Mouse (Mus musculus): ENCODE measurements around the gene Car5b.

Car5b gene

GRCm38 (mm10) chrX:164027607-164028289 lies at the start of gene Car5b:
TSS of gene Car5b (minus strand) at chrX:164027997.
- peak; percentile 12 for DNase-seq (ENCODE audit: low read depth, low spot score)

GRCm38 (mm10) chrX:164076040-164076775 lies 48.4 kb upstream of the Car5b start, which contains the start of gene Siah1b:
TSS of gene Siah1b (minus strand) at chrX:164076493.
- peak; percentile 95 for DNase-seq (ENCODE audit: low read depth, low spot score)

GRCm38 (mm10) chrX:164068968-164069367 lies 41.2 kb upstream of the Car5b start:
- DNase-seq (ENCODE audit: low read depth, low spot score): no peak

DNA sequence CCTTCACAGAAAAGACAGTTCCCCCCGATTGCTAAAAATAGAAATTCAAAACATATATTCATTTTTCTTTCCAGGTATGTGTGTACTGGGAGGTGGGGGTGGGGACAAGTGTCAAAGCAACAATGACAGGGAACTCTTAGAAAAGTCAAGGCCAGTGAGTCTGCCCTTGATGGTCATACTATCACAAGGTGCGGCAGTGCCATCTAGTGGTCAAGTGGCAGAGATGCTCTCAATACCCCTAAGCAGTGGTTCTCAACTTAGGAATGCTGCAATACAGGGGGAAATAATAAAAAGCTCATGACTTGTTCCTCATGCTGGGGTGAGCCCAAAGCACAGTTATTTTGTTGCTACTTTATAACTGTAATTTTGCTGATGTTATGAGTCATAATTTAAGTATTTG lies 38.4 kb upstream of the Car5b start:
- peak; percentile 47 for DNase-seq (ENCODE audit: low read depth, low spot score)

DNA sequence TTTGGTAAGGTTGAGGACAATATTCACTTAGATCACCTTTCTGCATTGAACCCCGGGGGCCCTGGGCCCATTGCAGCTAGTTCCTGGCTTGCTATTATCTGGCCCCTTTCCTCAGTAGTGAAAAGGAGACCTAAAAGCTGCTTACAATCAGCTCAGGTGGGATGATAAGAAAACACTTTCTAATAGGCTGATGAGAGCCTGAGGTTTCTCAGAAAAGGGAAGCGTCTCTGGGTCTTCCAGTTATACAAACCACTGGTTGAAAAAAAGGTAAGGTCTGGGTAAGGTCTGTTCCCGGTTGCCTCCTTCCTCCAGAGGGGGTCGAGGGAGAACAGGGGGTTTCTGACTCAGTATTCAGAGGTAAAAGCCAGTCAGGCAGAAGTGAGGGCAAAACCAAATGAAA lies 31.3 kb upstream of the Car5b start:
- no peak for DNase-seq (ENCODE audit: low read depth, low spot score)

- no peak for DNase-seq (ENCODE audit: low read depth, low spot score)
These were observed 30.7 kb upstream of the Car5b start for GRCm38 (mm10) chrX:164058523-164058922.

DNA sequence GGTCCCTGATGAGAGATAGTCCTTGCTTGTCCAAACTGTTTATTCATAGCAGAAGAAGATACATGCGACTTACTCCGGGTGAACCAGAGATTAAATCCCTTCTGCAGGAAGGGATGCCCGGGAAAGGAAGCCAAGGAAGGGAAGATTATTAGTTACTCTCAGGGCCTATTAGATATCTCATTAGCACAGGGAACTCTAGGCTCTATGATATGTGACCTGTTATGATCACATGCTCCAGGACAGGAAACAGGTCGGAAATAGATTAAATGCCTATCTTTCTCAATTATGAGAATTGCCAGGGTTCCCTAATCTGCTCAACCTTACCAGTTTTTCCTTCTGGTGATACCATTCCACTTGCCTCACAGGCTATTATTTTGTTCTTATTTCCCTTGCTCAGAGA lies 27.9 kb upstream of the Car5b start:
- DNase-seq (ENCODE audit: low read depth, low spot score): no peak

DNA sequence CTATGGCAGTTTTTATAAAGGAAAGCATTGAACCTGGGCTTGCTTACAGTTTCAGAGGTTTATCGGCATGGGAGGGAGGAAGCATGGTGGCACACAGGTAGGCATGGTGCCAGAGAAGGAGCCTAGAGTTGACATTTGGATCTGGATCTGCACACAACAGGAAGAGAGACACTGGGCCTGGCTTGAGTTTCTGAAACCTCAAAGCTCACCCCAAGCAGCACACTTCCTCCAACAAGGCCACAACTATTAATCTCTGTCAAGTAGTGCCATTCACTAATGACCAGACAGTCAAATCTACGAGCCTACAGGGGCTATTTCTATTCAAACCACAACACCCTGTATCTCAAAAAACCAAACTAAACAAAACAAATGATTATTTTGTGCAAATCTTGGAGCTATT lies 18.9 kb upstream of the Car5b start:
- no peak for DNase-seq (ENCODE audit: low read depth, low spot score)

DNA sequence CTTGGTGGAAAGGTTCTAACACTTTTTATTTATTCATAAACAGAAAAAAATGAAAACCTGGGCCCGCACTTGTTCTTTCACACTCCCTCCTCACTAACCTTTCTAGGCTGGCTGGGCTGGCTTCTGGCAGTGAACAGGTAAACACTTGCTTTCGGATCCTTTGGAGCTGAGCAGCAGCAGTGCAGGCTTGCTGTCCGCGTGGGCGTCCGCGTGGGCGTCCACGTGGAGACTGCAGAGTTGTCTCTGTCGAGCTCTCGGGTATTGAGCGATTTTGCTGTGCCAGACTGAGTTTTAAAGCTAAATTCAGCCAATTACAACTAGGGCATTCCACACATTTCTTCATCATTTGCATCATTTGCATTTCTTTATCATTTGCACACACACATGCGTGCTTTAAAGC lies 14.3 kb upstream of the Car5b start:
- peak; percentile 35 for DNase-seq (ENCODE audit: low read depth, low spot score)

GRCm38 (mm10) chrX:164038882-164039281 lies 11.1 kb upstream of the Car5b start:
- DNase-seq (ENCODE audit: low read depth, low spot score): no peak

DNA sequence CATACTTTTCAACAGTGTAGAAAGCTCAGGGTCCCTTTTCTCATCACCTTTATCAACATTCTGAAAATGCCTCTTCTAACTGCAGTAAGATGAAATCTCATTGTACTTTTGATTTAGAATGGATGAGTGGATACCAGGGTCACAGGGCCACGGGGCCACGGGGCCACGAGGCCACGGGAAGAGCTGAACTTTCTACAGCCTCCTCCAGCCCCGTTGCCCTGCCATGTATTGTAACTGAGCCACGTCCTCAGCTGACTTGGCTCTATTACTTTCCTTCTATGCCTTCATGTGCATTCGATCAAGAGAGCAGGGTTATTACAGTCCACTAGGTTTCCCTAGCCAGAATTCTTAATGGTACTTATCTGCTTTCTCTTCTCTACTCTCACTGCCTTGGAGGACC lies 8.1 kb upstream of the Car5b start:
- DNase-seq (ENCODE audit: low read depth, low spot score): no peak

DNA sequence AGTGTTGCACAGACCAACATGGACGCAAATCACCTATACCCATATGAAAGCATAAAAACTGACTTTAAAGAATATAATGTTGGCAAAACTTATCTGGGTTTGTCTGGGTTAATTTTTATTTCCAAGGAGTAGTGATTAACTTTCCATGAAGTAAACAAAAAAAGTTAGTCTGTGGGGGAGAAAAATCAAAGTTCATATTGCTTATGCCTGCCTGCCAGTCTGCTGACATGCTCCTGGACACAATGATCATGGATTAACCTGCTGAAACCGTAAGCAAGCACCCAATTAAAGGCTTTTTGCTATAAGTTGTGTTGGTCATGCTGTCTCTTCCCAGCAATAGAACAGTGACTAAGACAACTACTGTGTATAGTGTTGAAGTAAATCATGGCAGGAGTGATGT lies 7.6 kb upstream of the Car5b start:
- no peak for DNase-seq (ENCODE audit: low read depth, low spot score)

DNA sequence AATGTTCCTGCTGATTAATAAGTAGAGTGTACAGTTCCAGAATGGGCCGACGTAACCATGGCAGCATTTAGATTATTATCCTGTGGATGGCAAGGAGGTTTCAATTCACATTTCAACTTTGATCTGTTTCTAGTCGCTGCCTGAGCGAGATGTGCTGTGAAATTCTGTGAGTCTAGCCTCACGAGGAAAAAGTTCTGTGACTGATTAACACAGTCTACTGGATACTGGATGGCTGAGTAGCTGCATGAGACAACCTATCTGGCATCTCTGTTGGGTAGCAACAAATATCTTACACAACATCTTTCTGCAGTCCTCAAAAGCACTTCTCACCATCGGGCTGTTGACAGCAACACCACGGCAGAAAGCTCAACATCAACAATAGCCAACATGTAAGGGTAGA lies 4.7 kb upstream of the Car5b start:
- no peak for DNase-seq (ENCODE audit: low read depth, low spot score)

GRCm38 (mm10) chrX:164015636-164016035 lies 12.2 kb downstream of the Car5b start:
- no peak for DNase-seq (ENCODE audit: low read depth, low spot score)

DNA sequence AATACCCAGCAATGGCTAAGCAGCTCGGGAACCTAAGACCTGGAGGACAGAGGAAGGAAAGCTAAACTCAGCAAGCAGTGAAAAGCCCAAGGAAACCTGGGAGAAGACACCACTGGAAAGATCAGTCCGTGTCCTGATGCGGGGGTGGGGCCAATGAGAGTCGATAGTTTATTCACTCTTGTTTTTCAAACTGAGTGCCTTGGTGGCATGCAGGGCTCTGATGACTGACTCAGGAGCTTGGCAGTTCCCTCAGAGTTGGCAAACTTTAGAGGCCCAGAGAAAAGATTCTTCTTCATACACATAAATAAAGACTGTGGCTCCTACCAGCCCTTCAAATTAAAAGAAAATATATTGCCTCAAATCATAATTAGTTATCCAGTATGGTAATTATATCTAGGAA lies 12.8 kb downstream of the Car5b start:
- DNase-seq (ENCODE audit: low read depth, low spot score): no peak

GRCm38 (mm10) chrX:164013318-164013717 lies 14.5 kb downstream of the Car5b start:
- no peak for DNase-seq (ENCODE audit: low read depth, low spot score)

DNA sequence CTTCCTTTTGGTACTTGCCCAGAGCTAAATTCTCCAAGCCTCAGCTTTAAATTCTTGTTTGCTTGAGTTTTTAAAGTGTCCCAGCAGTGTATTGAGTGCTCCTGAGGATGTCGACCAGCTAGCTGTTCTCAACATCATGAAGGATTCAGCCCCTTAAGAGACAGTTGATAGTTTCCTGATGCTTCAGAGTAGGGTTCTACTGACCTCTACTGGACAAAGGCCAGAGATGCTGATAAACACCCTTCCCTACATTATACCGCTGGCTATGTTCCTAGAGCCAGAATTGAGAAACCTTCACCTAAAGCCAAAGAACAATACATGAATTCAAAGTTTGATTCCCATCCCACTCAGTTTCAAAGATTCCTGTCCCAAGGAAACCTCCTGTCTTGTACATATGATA lies 23.0 kb downstream of the Car5b start:
- DNase-seq (ENCODE audit: low read depth, low spot score): no peak

DNA sequence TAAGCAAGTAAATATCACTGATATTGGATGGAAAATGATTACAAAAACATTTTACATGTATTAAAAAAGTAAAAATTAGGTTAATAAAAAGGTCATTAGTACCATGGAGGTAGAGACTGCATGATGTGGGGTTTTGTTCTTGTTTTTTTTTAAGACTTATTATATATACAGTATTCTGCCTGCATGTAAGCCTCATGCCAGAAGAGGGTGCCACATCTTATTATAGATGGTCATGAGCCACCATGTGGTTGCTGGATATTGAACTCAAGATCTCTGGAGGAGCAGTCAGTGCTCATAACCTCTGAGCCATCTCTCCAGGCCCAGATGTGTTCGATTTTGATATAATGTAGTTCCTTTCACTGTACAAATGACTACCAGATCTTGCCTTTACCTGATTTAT lies 27.9 kb downstream of the Car5b start:
- no peak for DNase-seq (ENCODE audit: low read depth, low spot score)

DNA sequence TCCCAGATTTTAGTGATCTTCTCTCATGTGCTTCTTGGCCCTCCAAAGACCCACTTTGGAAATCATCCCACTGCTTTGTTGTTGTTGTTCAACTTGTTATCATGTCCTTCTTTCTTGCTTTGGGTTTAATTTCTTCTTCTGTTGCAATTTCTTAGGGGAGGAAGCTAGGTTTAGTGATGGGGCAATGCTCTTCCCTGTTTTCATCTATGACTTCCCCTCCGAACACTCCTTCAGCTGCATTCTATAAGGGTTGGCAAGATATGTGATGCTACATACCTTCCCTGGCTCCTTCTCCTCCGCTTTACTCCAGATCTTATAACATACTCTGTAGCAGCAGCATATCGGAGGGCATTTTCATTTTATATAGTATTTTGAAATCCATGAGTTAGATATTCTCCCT lies 31.0 kb downstream of the Car5b start:
- no peak for DNase-seq (ENCODE audit: low read depth, low spot score)

DNA sequence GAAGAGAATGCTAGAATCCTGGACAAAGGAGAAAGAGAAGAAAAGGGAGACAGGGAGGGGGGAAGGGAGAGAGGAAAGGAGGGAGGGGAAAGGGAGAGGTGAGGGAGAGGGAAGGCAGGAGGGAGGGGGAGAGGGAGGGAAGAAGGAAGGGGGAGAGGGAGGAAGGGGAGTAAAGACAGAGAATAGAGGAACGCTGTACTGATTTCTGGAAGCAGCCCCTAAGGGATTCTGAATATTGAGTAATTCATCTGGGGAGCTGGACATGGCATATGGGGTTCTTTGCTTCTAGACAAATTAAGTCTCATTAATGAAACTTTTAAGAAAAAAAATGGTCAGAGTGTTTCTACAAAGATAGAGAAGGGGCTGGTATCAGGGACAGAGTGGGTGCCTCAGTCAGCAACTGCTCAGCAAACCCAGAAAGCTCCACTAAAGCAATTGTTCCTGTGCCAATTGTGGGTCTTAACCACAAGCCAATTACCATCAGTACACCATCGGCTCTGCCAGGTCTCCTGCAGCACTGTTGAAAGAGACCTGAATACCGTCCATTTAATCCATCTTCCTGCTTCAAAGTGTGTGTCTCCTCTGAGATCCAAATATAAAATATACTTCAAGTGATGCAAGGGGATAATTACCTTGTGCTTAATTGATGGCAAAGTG lies 40.0 kb downstream of the Car5b start:
- no peak for DNase-seq (ENCODE audit: low read depth, low spot score)

- no peak for DNase-seq (ENCODE audit: low read depth, low spot score)
These were observed 45.7 kb downstream of the Car5b start for GRCm38 (mm10) chrX:163982129-163982528.

DNA sequence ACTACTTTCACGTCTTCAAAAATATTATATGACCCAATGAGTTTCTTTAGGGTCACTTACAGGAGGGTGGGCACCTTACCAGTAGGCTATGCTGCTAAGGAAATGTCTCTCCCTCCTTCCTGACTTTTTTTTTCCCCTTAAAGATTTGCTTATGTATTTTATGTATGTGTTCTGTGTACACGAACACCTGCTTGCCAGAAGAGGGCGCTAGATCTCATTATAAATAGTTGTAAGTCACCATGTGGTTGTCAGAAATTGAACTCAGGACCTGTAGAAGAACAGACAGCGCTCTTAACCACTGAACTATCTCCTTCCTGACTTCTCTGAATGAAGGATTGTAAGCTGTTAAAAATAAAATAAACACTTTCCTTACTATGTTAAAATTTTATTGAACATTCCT lies 46.3 kb downstream of the Car5b start:
- DNase-seq (ENCODE audit: low read depth, low spot score): no peak

GRCm38 (mm10) chrX:163981092-163981491 lies 46.7 kb downstream of the Car5b start:
- no peak for DNase-seq (ENCODE audit: low read depth, low spot score)
